9 mouse cellular contexts compared by ENCODE assay signal in genomic region chr10:13060021-13060668, GRCm38 (mm10). TPM values are rescaled to one million over a fixed set of nuclear protein-coding genes. Genes with fewer than 3 reads are reported as not detected.
DNase-seq lines count a peak whose midpoint lies in the region; ATAC-seq and TF ChIP-seq lines count a peak whose summit lies in the region.
"Had no signal": no experiment of that assay in that cellular context is flagged by ENCODE, and none has a peak within 500 bp of the region (broad histone marks: within the 10 kb centered on the region; RNA-seq: fewer than 3 reads in every experiment).

TSS of gene Plagl1 (plus strand) at chr10:13060504.

- H3K4me3 ChIP-seq in heart, embryonic 13.5 days = peak within 1 kb of the TSS; percentile 50
- no peak within 1 kb of the TSS for H3K4me3 ChIP-seq in heart, adult 2 months
- peak within 1 kb of the TSS; percentile 64 to 79 for H3K4me3 ChIP-seq in ES-E14 (ENCODE audit: insufficient read depth in 1 of 2, low read depth in 1 of 2, low read length in 2 of 2, poor library complexity in 1 of 2, severe bottlenecking in 1 of 2)
- H3K4me3 ChIP-seq in heart, postnatal 0 days (ENCODE audit: low read depth, low read length) = peak within 1 kb of the TSS; percentile 39
- H3K4me3 ChIP-seq in olfactory bulb, adult 2 months (ENCODE audit: insufficient read depth, low read depth, low read length) = peak within 1 kb of the TSS; percentile 29

- in situ Hi-C loops in ES-E14 (cut with MboI; ENCODE audit: low sequenced_read_pairs in 2 of 2, unreplicated experiment in 2 of 2) = no loop called here

- H3K79me2 ChIP-seq in heart, adult 2 months (replicated peaks; ENCODE audit: control insufficient read depth, insufficient read depth, low read length) = no peaks in the 10 kb centered on the region

- H3K4me2 ChIP-seq in heart, embryonic 13.5 days = peak within 1 kb of the TSS; percentile 76
- peak within 1 kb of the TSS; percentile 67 for H3K4me2 ChIP-seq in heart, postnatal 0 days (ENCODE audit: low read depth, low read length)

- intact Hi-C loops in heart, adult 2 months (cut with DNase I) = no loop called here
- intact Hi-C loops in left cerebral cortex, postnatal 14 days (cut with DNase I) = no loop called here

- no peaks in the 10 kb centered on the region for H3K36me3 ChIP-seq in heart, embryonic 13.5 days
- no peaks in the 10 kb centered on the region for H3K36me3 ChIP-seq in heart, adult 2 months (ENCODE audit: control insufficient read depth, insufficient read depth, low read length)
- no peaks in the 10 kb centered on the region for H3K36me3 ChIP-seq in ES-E14 (ENCODE audit: control insufficient read depth, insufficient read depth, low read length, poor library complexity, severe bottlenecking)
- H3K36me3 ChIP-seq in heart, postnatal 0 days (replicated peaks; ENCODE audit: control insufficient read depth, insufficient read depth, low read length) = no peaks in the 10 kb centered on the region

- DNase-seq in heart, adult 2 months = no peak
- DNase-seq in ES-E14 (ENCODE audit: low read depth, low spot score) = peak; percentile 9
- no peak for DNase-seq in heart, postnatal 0 days (ENCODE audit: low spot score)
- no peak for DNase-seq in left cerebral cortex, postnatal 14 days (ENCODE audit: low spot score in 2 of 2)
- no peak for DNase-seq in ovary, postnatal 36 days (ENCODE audit: low spot score)
- DNase-seq in kidney, postnatal 25 days = no peak

- H3K9ac ChIP-seq in heart, embryonic 13.5 days = peak within 1 kb of the TSS; percentile 63
- H3K9ac ChIP-seq in heart, adult 2 months (ENCODE audit: low read depth, low read length) = no peak within 1 kb of the TSS
- H3K9ac ChIP-seq in ES-E14 (ENCODE audit: insufficient read depth, low read depth, low read length, poor library complexity, severe bottlenecking) = peak within 1 kb of the TSS; percentile 32
- no peak within 1 kb of the TSS for H3K9ac ChIP-seq in heart, postnatal 0 days (replicated peaks; ENCODE audit: low read depth, low read length)

- no peak for ATAC-seq in heart, embryonic 13.5 days (ENCODE audit: extremely low read depth, insufficient number of reproducible peaks, low FRiP score, low TSS enrichment)
- ATAC-seq in heart, postnatal 0 days (ENCODE audit: insufficient read depth, low read depth) = no peak
- ATAC-seq: Patski had no signal

- no peak for TF ChIP-seq POLR2A in heart, adult 2 months (IDR thresholded peaks at IDR 0.05; ENCODE audit: insufficient read depth, low read depth, low read length)
- no peak for TF ChIP-seq POLR2A in olfactory bulb, adult 2 months (IDR thresholded peaks at IDR 0.05; ENCODE audit: insufficient read depth, low read depth, low read length)

- WGBS in heart, embryonic 13.5 days = 56% methylated on average over 11 of the region's 11 CpGs
- 79% methylated on average over 11 of the region's 11 CpGs for WGBS in heart, adult 2 months
- WGBS in heart, postnatal 0 days = 67% methylated on average over 11 of the region's 11 CpGs
- 64% methylated on average over 11 of the region's 11 CpGs for WGBS in olfactory bulb, adult 2 months

- no peak within 1 kb of the TSS for H3K27ac ChIP-seq in heart, embryonic 13.5 days (replicated peaks)
- H3K27ac ChIP-seq in heart, adult 2 months = no peak within 1 kb of the TSS
- no peak within 1 kb of the TSS for H3K27ac ChIP-seq in ES-E14 (ENCODE audit: insufficient read depth, low read depth, low read length, poor library complexity, severe bottlenecking)
- H3K27ac ChIP-seq in heart, postnatal 0 days (ENCODE audit: low read depth) = no peak within 1 kb of the TSS
- H3K27ac ChIP-seq in olfactory bulb, adult 2 months (ENCODE audit: insufficient read depth, low read depth, low read length) = no peak within 1 kb of the TSS

- no peak for TF ChIP-seq CTCF in heart, adult 2 months (IDR thresholded peaks at IDR 0.05)
- no peak for TF ChIP-seq CTCF in heart, postnatal 0 days (IDR thresholded peaks at IDR 0.05; ENCODE audit: low read depth)
- no peak for TF ChIP-seq CTCF in olfactory bulb, adult 2 months (IDR thresholded peaks at IDR 0.05; ENCODE audit: insufficient read depth, low read depth, low read length)

- H3K9me3 ChIP-seq in heart, embryonic 13.5 days = no peaks in the 10 kb centered on the region
- no peaks in the 10 kb centered on the region for H3K9me3 ChIP-seq in ES-E14 (ENCODE audit: control insufficient read depth, insufficient read depth, low read depth, low read length)
- H3K9me3 ChIP-seq in heart, postnatal 0 days (replicated peaks; ENCODE audit: control insufficient read depth, low read length) = no peaks in the 10 kb centered on the region

- peaks cover 45% of the 10 kb centered on the region for H3K27me3 ChIP-seq in heart, embryonic 13.5 days (replicated peaks)
- no peaks in the 10 kb centered on the region for H3K27me3 ChIP-seq in heart, adult 2 months (ENCODE audit: control insufficient read depth, insufficient read depth, low read length)
- H3K27me3 ChIP-seq in heart, postnatal 0 days (ENCODE audit: control insufficient read depth, insufficient read depth, low read length) = peaks cover 15% of the 10 kb centered on the region

- peaks cover 12% of the 10 kb centered on the region for H3K4me1 ChIP-seq in heart, embryonic 13.5 days
- H3K4me1 ChIP-seq in heart, adult 2 months (ENCODE audit: control insufficient read depth, insufficient read depth, low read length) = no peaks in the 10 kb centered on the region
- H3K4me1 ChIP-seq in ES-E14 (ENCODE audit: control insufficient read depth in 2 of 2, insufficient read depth in 2 of 2, low read length in 2 of 2, poor library complexity in 1 of 2) = 0 out of 4 replicates have a peak, but pooled peaks cover 0 to 2% of the 10 kb centered on the region in 2 experiments
- no peaks in the 10 kb centered on the region for H3K4me1 ChIP-seq in heart, postnatal 0 days (ENCODE audit: control insufficient read depth, insufficient read depth)
- peaks cover 7% of the 10 kb centered on the region for H3K4me1 ChIP-seq in olfactory bulb, adult 2 months (ENCODE audit: control insufficient read depth, insufficient read depth, low read length)

- no peak for TF ChIP-seq EP300 in heart, adult 2 months (IDR thresholded peaks at IDR 0.05; ENCODE audit: insufficient read depth, low read depth, low read length)
- no peak for TF ChIP-seq EP300 in heart, postnatal 0 days (IDR thresholded peaks at IDR 0.05; ENCODE audit: low read depth)

TF ChIP-seq in ES-E14, 5 proteins besides CTCF, POLR2A, EP300 and RAD21:
- no peak for TF ChIP-seq CHD2 (IDR thresholded peaks at IDR 0.05; ENCODE audit: low read depth, low read length)
- TF ChIP-seq HCFC1 (IDR thresholded peaks at IDR 0.05; ENCODE audit: borderline replicate concordance, insufficient read depth, low read length) = no peak

RNA-seq across cellular contexts. Expression of gene Plagl1, which starts in this region (rescaled TPM):
- polyA plus RNA-seq in heart, embryonic 13.5 days (2015; fragmentation: Nextera tagmentation; extraction: Ambion mirVana) = 202 and 217 TPM in 2 replicates
- total RNA-seq in heart, adult 2 months (2021) = 1 to 10 TPM; 7.8 to 8.6 TPM
- polyA plus RNA-seq in heart, adult 2 months (2012; rRNA removed) = 11.3 and 19.1 TPM in 2 replicates
- 1.2 and 13.4 TPM in 2 replicates for total RNA-seq in ES-E14 (2012; rRNA removed)
- 560 and 720 TPM in 2 replicates for total RNA-seq in heart, postnatal 0 days (2014; rRNA removed; ENCODE audit: low replicate concordance)
- polyA plus RNA-seq in heart, postnatal 0 days (2015; fragmentation: Nextera tagmentation; extraction: Ambion mirVana) = 63.9 and 66.0 TPM in 2 replicates
- 10 to 100 TPM; 14.6 to 25.2 TPM for total RNA-seq in left cerebral cortex, postnatal 14 days (2021)
- polyA plus RNA-seq in olfactory bulb, adult 2 months (2012; ENCODE audit: insufficient read depth, insufficient read length, low replicate concordance, missing spikeins) = not detected in 2 replicates

Comparison
In these comparisons a context has a peak if more than half of its experiments do, and no peak if none do; other contexts are left out.
1. RNA of gene Plagl1 (total RNA-seq): 560 to 720 TPM in heart, postnatal 0 days; 14.6 to 25.2 TPM in left cerebral cortex, postnatal 14 days, 1.2 to 13.4 TPM in ES-E14 and 7.8 to 8.6 TPM in heart, adult 2 months; every median in the first group is over 10 times any median in the second.
2. H3K9ac ChIP-seq: peak in heart, embryonic 13.5 days (single experiment) and ES-E14 (single experiment); none in heart, adult 2 months (single experiment) and heart, postnatal 0 days (single experiment).